Mouse (Mus musculus) heart, embryonic 11.5 days (tissue): ENCODE data around the gene Tppp2. TPM values are rescaled to one million over a fixed set of nuclear protein-coding genes. Genes with fewer than 3 reads are reported as not detected.

Source experiments
- ATAC-seq: fragments of 200-750 bp; cut with Nextera tagmentation; replicated peaks from 2 replicates; pipeline ENCODE4 v1.8.0; 2017; ENCODE audit warnings: moderate library complexity; ENCODE audit not compliant: insufficient number of reproducible peaks, low FRiP score, low TSS enrichment
- H3K27ac ChIP-seq: fragments of 300-500 bp; sonication (generic); 2 replicates; pipeline ENCODE4 v1.5.1; 2014; ENCODE audit warnings: mild to moderate bottlenecking, low read depth, low read length
- H3K27me3 ChIP-seq: fragments of 300-500 bp; sonication (generic); 2 replicates; pipeline ENCODE4 v1.6.1; 2014; ENCODE audit warnings: mild to moderate bottlenecking, low read length, mixed read lengths; ENCODE audit not compliant: control insufficient read depth, insufficient read depth
- H3K36me3 ChIP-seq: fragments of 300-500 bp; sonication (generic); 2 replicates; pipeline ENCODE4 v1.6.1; 2014; ENCODE audit warnings: mild to moderate bottlenecking, low read length, moderate library complexity, mixed read lengths; ENCODE audit not compliant: control insufficient read depth, insufficient read depth
- H3K4me1 ChIP-seq: fragments of 300-500 bp; sonication (generic); 2 replicates; pipeline ENCODE4 v1.6.1; 2014; ENCODE audit warnings: low read length; ENCODE audit not compliant: control insufficient read depth, insufficient read depth
- H3K4me2 ChIP-seq: fragments of 300-500 bp; sonication (generic); 2 replicates; pipeline ENCODE4 v1.6.1; 2014; ENCODE audit warnings: mild to moderate bottlenecking, moderate library complexity
- H3K4me3 ChIP-seq: fragments of 300-500 bp; sonication (generic); 2 replicates; pipeline ENCODE4 v1.5.1; 2014; ENCODE audit warnings: low read depth, low read length
- H3K9ac ChIP-seq: fragments of 300-500 bp; sonication (generic); 2 replicates; pipeline ENCODE4 v1.6.1; 2014; ENCODE audit warnings: mild to moderate bottlenecking, low read depth, low read length, moderate library complexity
- H3K9me3 ChIP-seq: fragments of 300-500 bp; sonication (generic); replicated peaks from 2 replicates; pipeline ENCODE4 v1.6.1; 2016; ENCODE audit warnings: low read length; ENCODE audit not compliant: control insufficient read depth
- WGBS: fragments of 180-500 bp; shearing (Covaris S2); extraction: QIAGEN DNeasy Blood & Tissue Kit; methylation state at CpG from one replicate; pipeline ENCODE4 v1.1.7; 2014; ENCODE audit not compliant: insufficient replicate concordance; 5-methylcytosine and 5-hydroxymethylcytosine counted together
- polyA plus RNA-seq: library from polyadenylated mRNA; unstranded; fragments of >200 nt; fragmentation: Nextera tagmentation; extraction: Ambion mirVana; gene quantifications from 2 replicates; pipeline ENCODE4 v1.2.1, GENCODE M21; 2014

Gene Tppp2
- polyA plus RNA-seq, 1 experiment from 2014 or later, result not detected

GRCm38 (mm10) chr14:51913960-51914762 is 4.1 kb upstream of the Tppp2 start, which contains the start of gene Ndrg2:
Gene Ndrg2 (minus strand): TSS chr14:51914158.
- Histone ChIP-seq H3K4me3 (peak within 1 kb of the TSS; percentile 69), H3K9ac (peak within 1 kb of the TSS; percentile 82), H3K9me3 (no peaks in the 10 kb centered on the region), H3K27me3 (no peaks in the 10 kb centered on the region), H3K4me1 (peaks cover 15% of the 10 kb centered on the region), H3K27ac (peak within 1 kb of the TSS; percentile 58), H3K4me2 (peak within 1 kb of the TSS; percentile 98), H3K36me3 (0 out of 2 replicates have a peak, but pooled peaks cover 2% of the 10 kb centered on the region)
- WGBS, result 4% methylated on average over 22 of the region's 23 CpGs
- ATAC-seq, result peak; percentile 46

- no peak overlapping the region for H3K4me2 ChIP-seq
- H3K4me3 ChIP-seq, result no peak overlapping the region
- peak overlapping the region; percentile 82; the same call in 1 of the 2 replicates for H3K9ac ChIP-seq
- WGBS, result 0% methylated on average over 3 of the region's 3 CpGs
- H3K9me3 ChIP-seq, result no peaks in the 10 kb centered on the region
- peaks cover 15% of the 10 kb centered on the region for H3K4me1 ChIP-seq
- peak overlapping the region; percentile 58 for H3K27ac ChIP-seq
- H3K27me3 ChIP-seq, result no peaks in the 10 kb centered on the region
- no peaks in the 10 kb centered on the region for H3K36me3 ChIP-seq
- ATAC-seq, result no peak
Measured at GRCm38 (mm10) chr14:51915030-51915429, 3.2 kb upstream of the Tppp2 start.

GRCm38 (mm10) chr14:51916539-51916938 is 1.7 kb upstream of the Tppp2 start:
- no peak overlapping the region for H3K4me3 ChIP-seq
- WGBS, result 80% methylated on average over 4 of the region's 4 CpGs
- H3K36me3 ChIP-seq, result no peaks in the 10 kb centered on the region
- H3K4me2 ChIP-seq, result no peak overlapping the region
- no peaks in the 10 kb centered on the region for H3K27me3 ChIP-seq
- no peak overlapping the region for H3K9ac ChIP-seq
- H3K4me1 ChIP-seq, result peaks cover 16% of the 10 kb centered on the region
- ATAC-seq, result no peak
- H3K27ac ChIP-seq, result no peak overlapping the region
- H3K9me3 ChIP-seq, result no peaks in the 10 kb centered on the region

- Histone ChIP-seq H3K4me1 (peaks cover 17% of the 10 kb centered on the region), H3K4me3 (no peak overlapping the region), H3K9ac (no peak overlapping the region), H3K9me3 (no peaks in the 10 kb centered on the region), H3K27ac (no peak overlapping the region), H3K27me3 (0 out of 2 replicates have a peak, but pooled peaks cover 2% of the 10 kb centered on the region), H3K36me3 (no peaks in the 10 kb centered on the region), H3K4me2 (no peak overlapping the region)
- 77% methylated on average over 4 of the region's 4 CpGs for WGBS
- no peak for ATAC-seq
Measured at GRCm38 (mm10) chr14:51918966-51919365, 741 bp downstream of the Tppp2 start.

GRCm38 (mm10) chr14:51921759-51922570 is 3.7 kb downstream of the Tppp2 start:
- 0 out of 2 replicates have a peak, but pooled peaks cover 2% of the 10 kb centered on the region for H3K27me3 ChIP-seq
- no peaks in the 10 kb centered on the region for H3K9me3 ChIP-seq
- peaks cover 5% of the 10 kb centered on the region; the same call in 1 of the 2 replicates for H3K4me1 ChIP-seq
- H3K27ac ChIP-seq, result no peak overlapping the region
- no peak overlapping the region for H3K4me3 ChIP-seq
- no peak for ATAC-seq
- H3K36me3 ChIP-seq, result no peaks in the 10 kb centered on the region
- H3K4me2 ChIP-seq, result no peak overlapping the region
- no peak overlapping the region for H3K9ac ChIP-seq
- WGBS, result 69% methylated on average over 16 of the region's 16 CpGs

GRCm38 (mm10) chr14:51922571-51922865 is 4.3 kb downstream of the Tppp2 start, which contains the start of gene Rnase13:
Gene Rnase13 (minus strand): TSS chr14:51922773.
- Histone ChIP-seq H3K36me3 (no peaks in the 10 kb centered on the region), H3K4me3 (no peak within 1 kb of the TSS), H3K4me2 (no peak within 1 kb of the TSS), H3K27ac (no peak within 1 kb of the TSS), H3K9ac (no peak within 1 kb of the TSS), H3K9me3 (no peaks in the 10 kb centered on the region), H3K27me3 (0 out of 2 replicates have a peak, but pooled peaks cover 2% of the 10 kb centered on the region), H3K4me1 (peaks cover 5% of the 10 kb centered on the region; the same call in 1 of the 2 replicates)
- no peak for ATAC-seq
- 81% methylated on average over 7 of the region's 7 CpGs for WGBS

GRCm38 (mm10) chr14:51922910-51923309 is 4.7 kb downstream of the Tppp2 start:
- Histone ChIP-seq H3K27me3 (0 out of 2 replicates have a peak, but pooled peaks cover 2% of the 10 kb centered on the region), H3K36me3 (no peaks in the 10 kb centered on the region), H3K9ac (no peak overlapping the region), H3K4me1 (peaks cover 5% of the 10 kb centered on the region; the same call in 1 of the 2 replicates), H3K4me3 (no peak overlapping the region), H3K4me2 (no peak overlapping the region), H3K27ac (no peak overlapping the region), H3K9me3 (no peaks in the 10 kb centered on the region)
- 76% methylated on average over 2 of the region's 2 CpGs for WGBS
- no peak for ATAC-seq

GRCm38 (mm10) chr14:51923492-51923891 is 5.3 kb downstream of the Tppp2 start:
- Histone ChIP-seq H3K4me1 (peaks cover 5% of the 10 kb centered on the region; the same call in 1 of the 2 replicates), H3K9me3 (no peaks in the 10 kb centered on the region), H3K27ac (no peak overlapping the region), H3K9ac (no peak overlapping the region), H3K4me3 (no peak overlapping the region), H3K36me3 (no peaks in the 10 kb centered on the region), H3K4me2 (no peak overlapping the region), H3K27me3 (0 out of 2 replicates have a peak, but pooled peaks cover 2% of the 10 kb centered on the region)
- 64% methylated on average over 4 of the region's 4 CpGs for WGBS
- ATAC-seq, result no peak; the same call in 1 of the 2 replicates
